Mouse (Mus musculus) CD4-positive, CD25-positive, alpha-beta regulatory T cell, adult 2 months (primary cell): ENCODE results near the gene Pik3c2b.
"Not testable (repeated sequence)": the region's sequence is repeated elsewhere in the genome, so short reads cannot be mapped to it uniquely, and the experiment has no call there.

ENCODE experiments used
- DNase-seq: peaks from one replicate; pipeline ENCODE4 v3.0.0-alpha.2; 2012; ENCODE audit warnings: low read depth, low spot score

The Pik3c2b gene

DNA sequence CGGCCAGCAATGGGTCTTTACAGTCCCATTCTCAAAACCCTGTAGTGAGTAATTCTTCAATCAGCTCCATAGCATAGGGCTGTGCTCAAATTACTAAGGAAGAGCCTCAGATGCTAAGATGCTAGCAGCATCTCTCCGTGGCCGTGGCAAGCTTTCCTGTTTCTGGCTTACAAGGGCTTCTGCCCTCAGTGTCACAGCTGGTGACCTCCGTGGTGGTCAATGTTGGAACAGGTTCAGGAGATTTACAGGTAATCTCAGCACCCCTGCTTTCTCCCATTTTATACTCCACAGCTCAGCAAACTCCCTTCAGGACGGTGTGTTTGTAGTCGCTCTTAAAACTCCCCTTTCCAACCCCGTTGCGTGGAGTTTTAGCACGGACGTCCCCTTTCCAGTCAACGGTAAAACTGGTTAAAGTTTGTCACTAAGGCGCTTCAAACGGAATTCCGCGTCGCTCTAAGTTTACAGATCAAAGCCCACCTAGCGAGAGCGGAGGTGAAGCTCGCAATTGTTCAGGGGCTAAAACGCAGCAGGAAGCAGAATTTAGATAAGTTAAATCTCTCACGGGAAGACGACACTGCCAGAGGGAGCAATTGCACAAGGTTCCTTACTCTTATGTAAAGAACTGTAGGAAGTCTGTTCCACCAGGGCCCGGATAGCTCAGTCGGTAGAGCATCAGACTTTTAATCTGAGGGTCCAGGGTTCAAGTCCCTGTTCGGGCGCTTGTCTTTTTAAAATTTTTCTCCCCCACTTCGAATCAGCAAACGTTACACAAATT is 12.0 kb upstream of the Pik3c2b start:
- DNase-seq, result peak; percentile 82

DNA sequence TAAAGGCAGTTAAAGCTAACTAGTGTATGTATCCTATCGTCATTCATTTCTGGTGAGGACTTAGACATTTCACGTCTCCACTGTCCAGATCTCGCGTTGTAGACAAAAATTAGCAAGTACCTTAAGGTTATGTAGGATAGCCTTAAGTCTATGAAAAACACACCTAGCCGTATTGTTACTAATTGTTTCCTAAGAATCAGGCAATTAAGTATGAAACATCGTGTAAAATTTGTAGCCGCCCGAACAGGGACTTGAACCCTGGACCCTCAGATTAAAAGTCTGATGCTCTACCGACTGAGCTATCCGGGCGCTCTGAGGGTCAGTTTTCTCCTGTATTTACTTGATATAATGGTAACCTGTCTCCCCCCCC is 11.4 kb upstream of the Pik3c2b start:
- no peak for DNase-seq

DNA sequence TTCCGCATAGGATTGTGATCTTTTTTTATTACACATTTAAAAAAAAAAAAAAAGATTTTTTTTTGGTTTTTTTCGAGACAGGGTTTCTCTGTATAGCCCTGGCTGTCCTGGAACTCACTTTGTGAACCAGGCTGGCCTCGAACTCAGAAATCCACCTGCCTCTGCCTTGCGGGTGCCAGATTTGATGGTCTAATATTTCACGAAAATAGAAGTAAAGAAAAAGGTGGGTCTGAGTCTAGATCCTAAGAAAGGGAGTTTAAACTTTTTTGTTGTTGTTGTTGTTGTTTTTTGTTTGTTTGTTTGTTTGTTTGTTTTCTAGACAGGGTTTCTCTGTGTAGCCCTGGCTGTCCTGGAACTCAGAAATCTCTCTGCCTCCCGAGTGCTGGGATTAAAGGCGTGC is 10.8 kb upstream of the Pik3c2b start:
- not testable (repeated sequence) for DNase-seq

DNA sequence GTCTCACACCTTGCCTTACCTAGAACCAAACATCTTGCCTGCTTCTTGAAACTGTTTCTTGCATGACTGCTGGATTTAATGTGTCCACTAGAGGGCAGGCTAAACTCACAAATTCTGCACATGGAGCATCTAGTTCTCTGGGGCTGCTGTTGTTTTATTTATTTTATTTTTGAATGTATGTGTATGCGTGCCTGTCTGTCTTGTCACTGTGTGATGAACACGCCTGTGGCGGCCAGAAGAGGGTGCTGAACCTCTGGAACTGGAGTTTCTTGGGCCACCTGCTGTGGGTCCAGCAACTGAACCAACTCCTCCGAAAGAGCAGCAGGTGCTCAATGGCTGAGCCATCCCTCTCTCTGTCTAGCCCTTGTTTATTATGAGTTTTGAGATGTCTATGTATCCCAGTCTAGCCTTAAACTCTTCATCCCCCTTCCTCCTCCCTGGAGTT is 5.9 kb upstream of the Pik3c2b start:
- peak; percentile 91 for DNase-seq

DNA sequence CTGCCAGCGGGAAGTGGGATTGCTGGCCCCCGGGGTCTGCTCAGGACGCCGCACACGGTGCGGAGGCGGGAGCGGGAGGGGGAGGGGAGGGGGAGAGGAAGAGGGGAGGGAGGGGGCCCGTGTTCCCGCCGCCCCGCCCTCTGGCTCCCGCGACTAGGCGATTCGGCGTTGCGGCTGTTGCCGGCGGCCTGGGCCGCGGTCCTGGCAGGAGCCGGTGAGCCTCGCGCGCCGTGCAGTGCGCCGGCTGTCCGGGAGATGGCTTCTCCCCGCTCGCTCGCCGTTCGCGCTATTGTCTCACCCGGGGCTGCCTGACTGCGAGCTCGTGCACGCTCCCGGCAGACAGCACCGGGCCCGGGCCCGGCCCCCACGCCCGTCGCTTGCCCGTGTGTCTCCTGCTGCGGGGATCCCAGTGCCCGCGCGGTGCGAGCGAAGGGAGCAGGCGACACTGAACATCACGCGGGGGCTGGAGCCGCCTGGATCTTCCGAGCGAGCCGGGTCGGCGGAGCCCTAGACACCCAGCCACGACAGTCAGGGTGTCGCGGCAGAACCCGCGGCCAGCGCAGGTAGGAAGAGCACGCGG is 484 bp downstream of the Pik3c2b start:
- DNase-seq, result peak; percentile 79

DNA sequence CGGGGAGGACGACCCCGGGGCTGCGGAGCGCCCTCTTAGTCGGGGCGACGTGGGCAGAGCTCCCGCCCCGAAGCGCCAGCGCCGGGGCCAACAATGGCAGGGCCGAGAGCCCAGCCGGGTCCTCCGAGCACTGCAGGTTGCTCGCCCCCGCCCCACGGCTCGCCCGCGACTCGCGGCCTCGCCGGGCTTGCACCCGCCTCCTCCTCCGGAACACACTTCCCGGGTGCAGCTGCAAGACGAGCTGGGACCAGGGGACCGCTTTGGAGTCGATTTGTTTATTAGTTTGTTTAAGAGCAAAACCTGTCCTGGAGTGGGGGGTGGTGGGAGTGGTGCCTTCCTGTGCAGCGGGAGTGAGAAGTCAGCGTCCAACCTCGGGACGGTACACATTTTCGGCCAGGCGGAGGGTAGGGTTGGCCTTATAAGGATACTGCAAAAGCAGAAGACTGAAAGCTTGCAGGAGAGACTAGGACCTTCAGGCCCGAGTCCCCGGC is 1.0 kb downstream of the Pik3c2b start:
- peak; percentile 64 for DNase-seq

DNA sequence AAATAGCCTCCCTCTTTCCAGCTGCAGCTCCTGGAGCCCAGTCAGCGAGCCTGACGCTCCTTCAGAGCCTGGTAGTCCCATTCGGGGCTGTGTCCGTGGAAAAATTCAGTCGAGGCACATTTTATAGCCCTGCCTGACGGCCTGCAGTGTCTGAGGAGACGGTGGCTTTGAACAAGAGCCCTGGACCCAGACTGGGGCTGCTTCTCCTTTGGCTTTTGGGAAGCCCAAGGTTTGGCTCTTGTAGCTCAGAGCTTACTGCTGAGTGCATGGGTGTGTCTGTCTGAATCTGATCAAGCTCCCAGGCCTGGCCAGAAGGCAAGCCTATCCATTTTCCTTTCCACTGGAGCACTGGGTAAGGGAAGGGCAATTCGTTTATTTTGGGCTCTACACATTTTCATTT is 2.1 kb downstream of the Pik3c2b start:
- DNase-seq, result no peak

DNA sequence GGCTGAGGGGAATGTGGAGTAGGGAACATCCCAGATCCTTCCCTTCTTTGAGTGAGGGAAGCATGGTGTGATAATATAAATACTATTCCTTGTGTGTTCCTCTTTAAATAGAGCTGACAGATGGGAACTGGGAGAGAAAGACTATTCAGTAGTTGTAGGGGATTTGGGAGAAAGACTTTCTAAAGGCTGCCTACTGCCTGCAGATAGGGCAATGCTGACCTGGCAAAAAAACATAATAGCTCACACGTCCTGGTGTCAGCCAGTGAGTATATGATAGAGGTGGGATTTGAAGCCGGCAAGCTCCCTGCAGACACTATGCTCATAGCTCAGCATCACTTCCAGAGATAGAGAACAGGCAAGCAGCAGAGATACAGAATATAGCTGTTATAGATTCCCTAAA is 3.2 kb downstream of the Pik3c2b start:
- DNase-seq, result no peak

DNA sequence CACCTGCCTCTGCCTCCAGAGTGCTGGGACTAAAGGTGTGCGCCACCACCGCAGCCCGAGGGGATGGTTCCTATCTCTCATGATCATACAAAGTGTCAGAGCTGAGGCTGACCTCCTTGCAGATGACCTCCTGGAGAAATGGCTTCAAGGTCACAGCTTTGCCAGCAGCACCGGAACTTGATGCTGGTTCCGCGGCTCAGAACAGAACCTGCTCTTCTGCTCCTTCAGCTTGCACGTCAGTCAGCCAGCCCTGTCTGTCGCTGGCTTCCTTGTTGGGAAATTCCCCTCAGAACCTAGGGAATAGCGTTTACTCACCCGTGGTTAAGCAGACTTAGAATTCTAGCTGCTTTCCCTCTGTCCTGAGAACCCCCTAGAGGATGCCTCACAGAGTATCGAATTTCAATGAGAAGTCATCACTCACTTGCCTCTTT is 4.5 kb downstream of the Pik3c2b start:
- no peak for DNase-seq

DNA sequence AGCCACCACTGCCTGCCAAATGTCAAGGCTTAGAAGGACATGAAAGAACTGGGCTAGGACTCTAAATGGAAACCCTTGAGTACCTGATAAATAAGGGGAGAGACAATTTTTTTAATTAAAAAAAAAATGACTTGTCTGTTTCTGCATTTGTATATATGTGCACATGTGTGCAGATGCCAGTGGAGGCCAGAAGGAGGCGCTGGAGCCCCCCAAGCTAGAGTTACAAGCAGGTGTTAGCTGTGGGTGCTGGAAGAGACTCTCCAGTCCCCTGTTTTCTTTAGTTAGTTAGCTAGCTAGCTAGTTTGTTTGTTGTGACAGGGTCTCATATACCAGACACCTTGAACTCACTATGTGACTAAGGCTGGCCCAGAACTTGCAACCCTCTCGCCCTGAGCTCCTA is 6.4 kb downstream of the Pik3c2b start:
- DNase-seq, result no peak

DNA sequence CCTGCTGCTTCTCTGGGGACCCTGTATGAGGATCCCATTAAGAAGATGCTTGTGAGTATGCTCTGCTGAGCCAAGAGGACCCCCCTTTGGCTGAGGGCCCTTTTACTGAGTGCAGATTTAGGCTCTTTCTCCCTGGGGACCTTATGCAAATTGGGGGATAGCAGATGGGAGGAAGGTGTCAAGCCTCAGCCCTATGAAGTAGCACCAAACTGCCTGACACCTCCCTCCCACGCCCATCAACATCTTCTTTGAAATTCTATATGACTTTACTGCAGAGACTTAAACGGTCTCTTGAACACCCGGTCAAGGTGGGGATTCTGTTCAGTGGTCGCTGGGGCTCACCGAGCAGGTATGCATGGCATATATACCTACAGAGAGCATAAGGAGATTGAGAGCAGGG is 7.6 kb downstream of the Pik3c2b start:
- peak; percentile 12 for DNase-seq

DNA sequence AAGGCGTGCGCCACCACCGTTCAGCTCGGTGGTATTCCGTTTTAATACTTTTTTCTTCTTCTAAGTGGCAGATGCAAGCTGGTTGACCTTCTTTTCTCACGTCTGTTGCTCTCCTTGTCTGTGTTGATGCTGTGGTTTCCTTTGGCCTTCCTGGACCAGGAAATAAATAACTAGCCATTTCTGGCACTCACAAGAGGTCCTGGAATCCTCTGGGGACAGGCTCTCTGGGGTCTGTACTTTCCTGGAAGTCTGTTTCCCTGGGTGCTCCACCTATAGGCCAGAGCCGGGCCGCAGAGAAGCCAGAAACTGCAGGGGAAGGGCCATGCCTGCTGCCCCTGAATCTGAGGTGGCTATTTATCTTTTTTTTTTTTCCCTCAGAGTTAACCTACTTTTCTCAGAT is 8.9 kb downstream of the Pik3c2b start:
- DNase-seq, result no peak

DNA sequence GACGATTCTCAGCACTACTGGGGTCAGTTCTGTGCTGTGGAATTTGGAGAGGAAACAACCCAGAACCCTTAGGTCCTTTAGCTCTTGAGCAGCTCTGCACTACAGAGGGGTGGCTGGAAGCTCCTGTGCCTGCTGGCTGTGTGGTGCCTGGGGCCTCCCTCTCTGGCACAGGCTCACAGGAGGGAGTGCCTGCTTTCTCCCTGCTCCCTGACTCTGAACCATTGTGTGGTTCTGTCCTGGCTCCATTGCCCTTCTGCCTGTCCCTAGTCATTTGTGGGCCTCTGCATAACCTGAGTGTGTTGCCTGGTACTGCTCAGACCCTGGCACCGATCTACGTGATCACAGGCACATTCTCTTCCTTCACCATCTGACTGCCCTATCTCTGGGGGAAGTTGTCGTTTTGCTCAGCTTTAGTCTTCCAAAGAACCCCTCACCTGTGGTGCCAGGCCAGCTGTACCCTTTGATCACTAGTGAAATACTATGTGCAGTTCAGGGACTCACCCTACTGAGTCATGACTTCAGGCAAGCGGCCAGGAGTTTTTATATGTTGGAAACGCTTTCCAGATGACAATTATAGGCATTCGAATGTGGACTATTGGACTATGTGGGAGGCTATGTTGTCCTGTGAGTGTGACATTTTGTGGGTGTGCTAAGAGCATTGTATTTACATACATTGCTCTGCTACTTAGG is 12.0 kb downstream of the Pik3c2b start:
- DNase-seq, result no peak

DNA sequence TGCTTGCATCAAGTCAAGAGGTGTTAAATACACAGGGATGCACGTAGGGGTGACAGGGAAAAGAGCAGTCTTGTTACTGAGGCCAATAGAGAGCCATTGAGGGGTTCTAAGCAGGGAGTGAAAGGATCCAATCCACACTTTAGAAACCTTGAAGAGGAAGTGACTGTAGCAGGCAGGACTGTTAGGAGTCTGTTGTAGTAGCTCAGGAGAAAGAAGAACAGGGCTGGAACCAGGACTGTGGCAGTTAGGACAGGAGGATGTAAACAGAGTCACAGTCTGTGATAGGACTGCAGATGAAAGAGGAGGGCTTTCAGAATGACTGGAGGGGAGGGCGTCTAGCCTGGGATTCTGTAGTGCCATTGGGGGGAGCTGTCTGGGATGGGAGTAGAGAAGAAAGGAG is 14.1 kb downstream of the Pik3c2b start:
- DNase-seq, result no peak

DNA sequence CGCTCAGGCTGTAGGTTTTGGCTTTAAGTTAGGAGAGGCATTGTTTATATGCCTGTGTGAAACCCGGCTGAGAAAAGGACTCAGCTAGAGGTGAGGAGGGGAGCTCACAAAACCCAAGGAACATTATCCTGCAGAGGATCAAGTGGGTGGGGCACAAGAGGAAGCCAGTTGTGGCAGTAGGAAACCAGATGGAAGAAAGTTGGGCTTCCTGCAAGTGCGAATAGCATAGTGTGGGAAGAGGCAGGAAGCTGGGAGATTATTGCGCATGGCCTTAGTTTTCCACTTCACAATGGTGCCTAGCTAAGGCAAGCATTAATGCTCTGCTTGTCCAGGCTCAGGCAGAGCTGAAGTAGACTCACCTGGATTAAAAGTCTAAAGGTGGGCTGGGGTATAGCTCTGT is 15.2 kb downstream of the Pik3c2b start:
- DNase-seq, result no peak

DNA sequence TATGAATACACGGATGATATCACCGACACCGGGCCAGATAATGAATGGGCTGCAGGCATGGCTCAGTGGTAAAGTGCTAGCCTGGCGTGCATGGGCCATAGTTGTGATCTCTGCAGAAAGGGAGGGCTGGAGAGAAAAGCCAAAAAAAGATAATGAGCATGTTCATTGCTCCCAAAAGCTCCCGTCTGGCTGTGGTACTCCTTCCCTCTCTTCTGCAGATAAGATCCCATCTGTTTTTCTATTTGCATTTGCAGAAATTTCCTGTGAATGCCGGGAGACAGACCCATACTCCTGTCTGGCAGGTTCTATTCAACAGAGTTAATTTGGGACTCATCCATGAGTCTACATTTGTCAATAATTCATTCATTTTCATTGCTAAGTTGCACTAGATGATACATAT is 17.7 kb downstream of the Pik3c2b start:
- DNase-seq, result no peak

DNA sequence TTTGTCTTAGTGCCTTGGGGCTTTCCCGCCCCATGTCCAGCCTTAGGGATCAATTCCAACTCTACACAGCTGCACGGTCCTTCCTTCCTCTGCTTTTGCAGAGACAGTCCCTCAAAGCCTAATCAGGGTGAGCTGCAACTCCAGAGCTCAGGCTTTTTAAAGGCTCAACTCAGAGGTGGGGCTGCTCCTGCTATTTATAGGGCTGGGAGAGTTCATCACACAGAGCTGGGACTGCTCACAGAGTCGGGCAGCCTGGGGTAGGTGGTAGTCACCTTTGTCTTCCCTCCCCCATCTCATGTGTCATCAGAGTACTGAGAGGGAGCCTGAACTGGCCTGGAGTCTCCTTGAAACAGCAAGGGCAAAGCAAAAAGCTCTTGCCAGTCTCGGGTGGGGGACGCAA is 22.8 kb downstream of the Pik3c2b start:
- no peak for DNase-seq

DNA sequence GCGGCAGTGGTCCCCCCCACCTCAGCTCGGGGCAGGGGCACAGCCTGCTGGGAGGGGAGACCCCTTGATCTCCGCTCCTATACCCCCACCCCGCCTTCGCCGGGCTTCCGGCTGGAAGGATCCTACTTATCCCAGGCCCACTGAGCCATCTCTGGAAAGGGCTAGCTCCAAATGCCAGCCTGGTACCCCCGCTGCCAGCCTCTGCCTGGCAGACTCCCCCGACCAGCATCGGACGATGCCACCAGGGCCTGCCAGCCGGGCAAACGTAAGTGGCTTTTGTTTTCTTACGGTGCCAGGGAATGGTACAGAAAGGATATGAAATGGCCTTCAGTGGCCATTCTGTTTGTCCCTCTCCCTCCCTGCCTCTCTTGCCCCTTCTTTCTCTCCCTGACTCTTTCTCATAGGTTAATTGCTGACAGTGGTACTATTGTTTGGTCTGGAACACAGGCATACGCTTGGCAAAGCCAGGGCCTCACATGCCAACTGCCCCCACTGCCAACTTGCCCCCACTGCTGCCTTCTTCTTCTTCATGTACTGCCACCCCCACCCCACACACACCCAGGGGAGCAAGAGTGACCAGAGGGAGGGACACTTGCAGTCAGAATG is 23.3 kb downstream of the Pik3c2b start:
- DNase-seq, result no peak

DNA sequence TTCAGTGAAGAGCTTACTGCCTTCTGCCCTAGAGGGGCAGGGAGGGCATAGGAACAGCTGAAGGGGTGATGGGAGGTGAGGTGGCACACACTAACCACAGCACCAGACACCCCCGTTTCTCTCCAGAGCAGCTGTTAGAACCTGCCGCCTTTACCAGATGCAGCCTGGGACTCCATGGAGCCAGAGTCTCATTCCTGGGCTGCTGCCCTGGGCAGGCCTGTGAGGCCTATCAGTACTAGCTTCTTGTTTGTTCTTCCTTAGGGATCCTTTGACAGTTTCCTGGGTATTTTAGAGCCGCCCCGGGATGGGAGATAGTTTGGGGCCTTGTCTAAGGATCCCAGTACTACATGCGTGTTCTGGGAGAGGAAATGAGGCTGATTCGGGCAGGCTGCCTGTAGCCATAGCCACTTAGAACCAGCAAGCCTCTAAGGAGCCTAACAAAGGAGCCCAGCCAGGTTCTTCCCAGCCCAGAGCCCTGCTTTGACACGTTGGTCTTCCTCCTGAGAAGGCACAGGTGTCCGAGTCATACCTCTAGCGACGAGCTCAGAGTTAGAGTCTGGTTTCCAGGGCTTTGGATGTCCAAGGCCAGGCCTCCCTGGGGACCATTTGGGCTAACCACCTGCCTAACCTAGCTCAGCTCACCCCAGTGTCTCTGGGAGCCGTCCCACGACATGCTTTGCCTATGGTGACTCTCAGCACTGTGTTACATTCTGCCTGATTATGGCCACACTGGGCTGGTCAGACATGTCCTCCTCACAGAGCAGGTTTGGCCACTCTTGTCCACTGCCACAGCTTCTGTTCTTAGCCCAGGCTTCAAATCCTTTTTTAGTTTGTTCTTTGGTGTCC is 24.0 kb downstream of the Pik3c2b start:
- no peak for DNase-seq

DNA sequence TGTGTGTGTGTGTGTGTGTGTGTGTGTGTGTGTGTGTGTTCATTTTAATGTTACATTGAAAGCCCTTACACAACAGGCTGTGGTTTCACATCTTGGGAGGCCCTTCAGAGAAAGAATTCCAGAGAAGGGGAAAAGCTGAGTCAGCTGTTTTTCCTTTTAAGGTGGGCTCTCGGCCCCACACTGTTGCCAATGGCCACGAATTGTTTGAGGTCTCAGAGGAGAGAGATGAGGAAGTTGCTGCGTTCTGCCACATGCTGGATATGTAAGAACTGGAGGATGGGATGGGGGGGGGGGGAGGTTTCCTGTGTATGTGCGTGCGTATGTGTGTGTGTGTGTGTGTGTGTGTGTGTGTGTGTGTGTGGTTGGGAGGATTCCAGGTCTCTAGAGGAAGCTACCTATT is 24.7 kb downstream of the Pik3c2b start:
- no peak for DNase-seq

DNA sequence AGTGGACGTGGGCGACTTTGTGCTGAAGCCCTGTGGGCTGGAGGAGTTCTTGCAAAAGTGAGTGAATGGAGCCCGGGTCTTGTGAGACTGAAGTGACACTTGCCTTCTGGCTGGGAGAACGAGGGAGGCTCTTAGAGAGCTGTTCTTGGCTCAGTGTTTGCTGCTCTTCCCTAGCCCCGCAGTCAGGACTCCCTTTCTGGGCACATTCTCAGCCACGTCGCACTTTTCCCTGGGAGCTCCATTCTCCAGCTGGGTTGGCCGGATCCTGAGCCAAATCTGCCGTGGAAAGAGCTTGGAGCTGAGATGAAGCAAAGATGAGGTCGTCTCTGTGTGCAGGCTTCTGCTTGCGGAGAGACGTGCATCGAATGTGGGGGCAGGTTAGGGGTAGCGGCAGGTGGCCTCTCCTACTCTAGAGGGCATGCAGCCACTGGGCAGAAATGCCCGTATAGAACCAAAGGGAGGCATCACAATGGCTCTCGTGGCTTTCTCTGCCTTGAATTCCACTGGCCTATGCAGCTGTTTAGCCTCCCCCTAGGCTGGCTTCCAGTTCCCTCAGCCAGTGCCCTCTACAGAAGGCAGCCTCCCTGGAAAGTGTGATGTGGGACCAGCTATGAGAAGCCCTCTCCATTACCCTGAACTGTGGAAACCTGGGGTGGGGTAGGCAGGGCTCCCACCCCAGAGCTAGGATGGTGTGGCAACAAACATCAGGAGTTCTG is 26.4 kb downstream of the Pik3c2b start:
- DNase-seq, result no peak
